Mouse (Mus musculus): ENCODE results near the gene Vsx1. TPM values are rescaled to one million over a fixed set of nuclear protein-coding genes. Genes with fewer than 3 reads are reported as not detected.
A peak's percentile ranks its signal among the peaks of the same experiment; 100 is the strongest.

The Vsx1 gene
- polyA plus RNA-seq (2016; fragmentation: Nextera tagmentation; extraction: Ambion mirVana), result not detected in 2 replicates

DNA sequence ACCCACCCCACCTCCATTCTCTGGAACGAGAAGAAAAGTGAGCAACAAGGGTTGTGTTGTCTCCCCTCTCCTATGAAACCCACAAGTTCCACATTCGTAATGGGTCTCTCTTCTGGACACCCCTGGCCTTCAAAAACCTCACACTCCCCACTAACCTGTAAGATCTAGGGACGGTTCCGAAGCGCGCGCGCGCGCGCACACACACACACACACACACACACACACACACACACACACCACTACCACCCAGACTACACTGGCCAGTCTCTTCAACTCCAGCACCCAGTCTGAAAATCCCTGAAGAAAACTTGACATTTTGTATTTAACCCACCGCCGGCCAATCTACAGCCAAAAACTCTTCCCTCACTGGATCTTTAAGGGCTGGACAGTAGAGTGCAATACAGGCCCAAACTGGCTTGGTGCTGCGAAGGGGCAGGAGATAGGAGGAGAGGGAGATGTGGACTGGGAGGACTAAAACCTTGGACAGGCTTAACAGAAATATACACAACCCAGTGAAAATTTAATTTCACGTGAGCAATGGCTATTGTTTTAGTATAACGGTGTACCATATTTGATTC, at the start of gene Vsx1:
Gene Vsx1 (minus strand): TSS at position 138 of the 578 bp plus-strand sequence.
- WGBS, result 39% methylated on average over 16 of the region's 16 CpGs
- H3K4me3 ChIP-seq, result peak within 1 kb of the TSS; percentile 49
- H3K36me3 ChIP-seq, result no peaks in the 10 kb centered on the region
- H3K9ac ChIP-seq, result peak within 1 kb of the TSS; percentile 28
- peaks cover 14% of the 10 kb centered on the region; the same call in 1 of the 2 replicates for H3K4me1 ChIP-seq (replicated peaks)
- H3K4me2 ChIP-seq, result peak within 1 kb of the TSS; percentile 85
- peaks cover 66% of the 10 kb centered on the region for H3K27me3 ChIP-seq (replicated peaks)
- H3K27ac ChIP-seq (ENCODE audit: poor library complexity, severe bottlenecking), result no peak within 1 kb of the TSS
- H3K9me3 ChIP-seq (replicated peaks), result no peaks in the 10 kb centered on the region
- ATAC-seq (ENCODE audit: insufficient number of reproducible peaks, low FRiP score), result no peak

DNA sequence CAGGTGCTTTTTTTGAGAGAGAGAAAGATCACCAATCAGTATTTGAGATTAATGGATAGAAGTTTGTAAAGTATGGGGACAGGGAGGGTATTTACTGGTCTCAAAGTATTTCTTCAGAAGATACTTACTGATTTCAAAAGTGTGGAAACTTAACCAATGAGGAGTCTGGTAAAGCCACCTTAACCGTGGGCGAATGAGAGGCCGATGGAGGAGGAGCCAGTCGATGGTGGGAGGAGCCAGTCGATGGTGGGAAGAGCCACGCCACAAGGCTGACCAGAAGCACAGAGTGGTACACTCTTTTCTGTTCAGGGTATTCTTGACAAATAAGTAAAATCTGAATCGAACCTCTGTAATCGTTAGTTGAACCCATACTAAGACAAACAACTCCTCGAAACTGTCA, 48.7 kb upstream of the Vsx1 start:
- H3K4me1 ChIP-seq (replicated peaks), result no peaks in the 10 kb centered on the region
- 0 out of 2 replicates have a peak, but pooled peaks cover 2% of the 10 kb centered on the region for H3K9me3 ChIP-seq (replicated peaks)
- H3K9ac ChIP-seq, result no peak overlapping the region
- 0 out of 2 replicates have a peak, but pooled peaks cover 3% of the 10 kb centered on the region for H3K27me3 ChIP-seq (replicated peaks)
- no peaks in the 10 kb centered on the region for H3K36me3 ChIP-seq
- H3K27ac ChIP-seq (ENCODE audit: poor library complexity, severe bottlenecking), result no peak overlapping the region
- 61% methylated on average over 9 of the region's 9 CpGs for WGBS
- no peak overlapping the region for H3K4me3 ChIP-seq
- no peak overlapping the region for H3K4me2 ChIP-seq
- ATAC-seq (ENCODE audit: insufficient number of reproducible peaks, low FRiP score), result no peak

DNA sequence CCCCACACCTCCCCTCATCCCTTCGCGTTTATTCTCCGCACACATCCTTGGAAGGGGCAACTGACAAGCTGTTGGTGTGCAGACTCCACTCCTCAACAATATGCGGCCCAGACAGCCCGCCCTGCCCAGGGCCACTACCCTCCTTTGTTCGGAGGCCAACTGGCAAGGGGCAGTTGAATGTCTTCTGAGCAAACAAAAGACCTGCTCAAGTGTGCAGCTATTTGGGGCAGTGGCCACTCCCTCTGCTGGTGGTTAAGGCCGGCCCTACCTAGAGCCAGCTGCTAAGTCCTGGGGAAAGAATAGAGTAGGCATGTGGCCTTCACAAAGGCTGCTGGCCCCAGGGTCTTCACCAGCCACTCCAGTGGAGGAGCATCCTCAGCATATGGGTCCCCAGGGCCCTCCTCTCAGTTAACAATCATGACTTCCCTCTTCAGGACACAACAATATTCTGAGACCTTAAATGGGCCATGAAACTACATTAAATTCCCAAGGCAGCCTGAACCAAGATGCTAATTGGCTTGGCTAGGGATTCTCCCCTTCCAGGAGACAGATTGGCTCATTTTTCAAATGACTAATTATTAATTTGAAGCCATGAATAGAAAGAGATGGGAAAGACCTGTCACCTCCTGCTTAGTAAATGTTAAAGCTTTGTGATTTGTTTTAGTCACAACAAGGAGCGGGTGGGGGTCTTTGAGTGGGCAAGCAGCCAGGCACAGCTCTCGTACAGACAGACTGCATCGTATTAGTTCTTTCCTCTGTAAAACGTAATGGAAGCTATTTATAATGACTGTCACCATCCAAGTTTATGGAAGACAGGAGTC, 46.8 kb upstream of the Vsx1 start:
- Histone ChIP-seq H3K4me1 (replicated peaks) (no peaks in the 10 kb centered on the region), H3K27ac (ENCODE audit: poor library complexity, severe bottlenecking) (no peak overlapping the region), H3K4me2 (no peak overlapping the region), H3K9ac (no peak overlapping the region), H3K4me3 (no peak overlapping the region), H3K27me3 (replicated peaks) (0 out of 2 replicates have a peak, but pooled peaks cover 3% of the 10 kb centered on the region), H3K36me3 (no peaks in the 10 kb centered on the region), H3K9me3 (replicated peaks) (no peaks in the 10 kb centered on the region)
- no peak for ATAC-seq (ENCODE audit: insufficient number of reproducible peaks, low FRiP score)
- 73% methylated on average over 11 of the region's 11 CpGs for WGBS

DNA sequence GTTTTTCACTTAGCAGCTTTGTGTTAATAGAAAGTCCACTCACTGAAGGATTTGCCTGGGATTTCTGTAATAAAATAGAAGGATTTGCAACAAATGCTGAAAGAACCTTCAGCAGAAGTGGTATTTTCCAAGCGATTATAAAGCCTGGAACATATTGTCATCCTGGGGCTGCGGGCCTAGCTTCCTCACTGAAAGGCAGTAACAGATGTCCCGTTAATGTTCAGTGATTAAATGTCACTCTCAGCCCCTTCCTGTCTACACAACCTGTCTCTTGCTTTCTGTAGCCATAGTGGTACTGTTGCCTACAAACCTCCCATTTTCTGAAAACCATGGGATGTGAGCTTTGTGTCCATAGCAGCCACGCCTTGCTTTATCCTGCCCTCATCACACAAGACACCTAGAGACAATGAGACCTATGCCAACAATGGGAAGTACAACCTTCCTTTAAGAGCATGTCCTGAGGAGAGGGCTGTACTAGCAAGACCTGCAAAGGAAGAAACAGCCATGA, 23.1 kb upstream of the Vsx1 start:
- Histone ChIP-seq H3K27me3 (replicated peaks) (no peaks in the 10 kb centered on the region), H3K27ac (ENCODE audit: poor library complexity, severe bottlenecking) (no peak overlapping the region), H3K4me1 (replicated peaks) (no peaks in the 10 kb centered on the region), H3K9me3 (replicated peaks) (no peaks in the 10 kb centered on the region), H3K4me2 (no peak overlapping the region), H3K36me3 (no peaks in the 10 kb centered on the region), H3K4me3 (no peak overlapping the region), H3K9ac (no peak overlapping the region)
- ATAC-seq (ENCODE audit: insufficient number of reproducible peaks, low FRiP score), result no peak
- 79% methylated on average over 4 of the region's 4 CpGs for WGBS

GRCm38 (mm10) chr2:150691481-150692170, 2.5 kb upstream of the Vsx1 start:
- Histone ChIP-seq H3K27ac (ENCODE audit: poor library complexity, severe bottlenecking) (no peak overlapping the region), H3K36me3 (no peaks in the 10 kb centered on the region), H3K9ac (no peak overlapping the region), H3K27me3 (replicated peaks) (peaks cover 52% of the 10 kb centered on the region), H3K9me3 (replicated peaks) (no peaks in the 10 kb centered on the region), H3K4me1 (replicated peaks) (peaks cover 14% of the 10 kb centered on the region; the same call in 1 of the 2 replicates), H3K4me2 (no peak overlapping the region), H3K4me3 (no peak overlapping the region)
- ATAC-seq (ENCODE audit: insufficient number of reproducible peaks, low FRiP score), result no peak
- 73% methylated on average over 6 of the region's 6 CpGs for WGBS

DNA sequence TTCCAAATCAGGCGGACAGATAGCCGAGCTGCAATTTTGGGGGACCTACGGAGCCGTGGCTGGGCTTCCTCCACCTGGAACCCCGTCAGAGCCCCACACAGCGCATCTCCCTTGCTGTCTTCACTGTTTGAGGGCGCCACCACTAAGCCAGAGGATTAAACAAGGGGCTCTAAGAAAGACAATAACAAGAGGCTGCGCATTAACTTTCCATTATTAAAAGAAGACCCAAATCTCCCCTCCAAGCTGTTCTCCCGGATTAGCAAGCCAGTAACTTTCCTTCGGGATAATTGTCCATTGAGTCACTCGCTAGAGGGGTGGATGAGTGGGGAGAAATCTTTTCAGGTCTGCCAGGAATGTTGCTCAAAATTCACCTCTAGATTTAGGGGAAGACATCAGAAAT, 1.1 kb upstream of the Vsx1 start:
- Histone ChIP-seq H3K27ac (ENCODE audit: poor library complexity, severe bottlenecking) (no peak overlapping the region), H3K4me3 (no peak overlapping the region), H3K36me3 (no peaks in the 10 kb centered on the region), H3K27me3 (replicated peaks) (peaks cover 64% of the 10 kb centered on the region), H3K9ac (no peak overlapping the region), H3K4me1 (replicated peaks) (peaks cover 14% of the 10 kb centered on the region; the same call in 1 of the 2 replicates), H3K9me3 (replicated peaks) (no peaks in the 10 kb centered on the region), H3K4me2 (no peak overlapping the region)
- no peak for ATAC-seq (ENCODE audit: insufficient number of reproducible peaks, low FRiP score)
- WGBS, result 8% methylated on average over 11 of the region's 11 CpGs

DNA sequence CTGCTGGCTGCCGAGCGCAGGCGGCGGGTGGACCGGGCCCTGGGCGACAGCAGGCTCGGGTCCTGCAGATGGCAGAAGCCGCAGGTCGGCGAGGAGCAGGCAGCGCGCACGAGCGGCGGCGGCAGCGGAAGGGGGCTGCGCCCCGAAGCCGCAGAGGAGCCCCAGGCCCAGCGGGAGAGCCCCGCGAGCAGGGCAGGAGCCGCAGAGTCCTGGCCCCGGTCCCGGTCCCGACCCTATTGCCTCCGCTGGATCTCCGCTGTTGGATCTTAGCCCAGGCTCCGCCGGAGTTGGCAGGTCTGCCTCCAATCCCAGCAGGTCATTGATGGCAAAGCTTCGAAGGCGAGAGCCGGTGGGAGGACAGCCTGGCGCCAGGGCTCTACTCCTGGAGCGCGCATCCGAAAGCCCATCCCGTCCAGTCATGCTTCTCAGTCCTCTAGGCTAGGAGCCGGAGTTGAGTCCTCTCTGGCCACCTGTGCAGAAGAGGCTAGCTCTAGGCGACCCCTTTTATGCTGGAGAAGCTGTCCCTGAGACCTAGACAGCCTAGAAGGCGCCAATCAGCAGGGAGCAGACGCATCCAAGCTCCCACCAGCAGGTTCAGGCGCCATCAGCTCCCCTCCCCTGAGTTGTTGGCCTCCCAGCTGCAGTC, 496 bp downstream of the Vsx1 start:
- Histone ChIP-seq H3K27me3 (replicated peaks) (peaks cover 67% of the 10 kb centered on the region), H3K4me3 (peak overlapping the region; percentile 49), H3K36me3 (no peaks in the 10 kb centered on the region), H3K4me1 (replicated peaks) (peaks cover 14% of the 10 kb centered on the region; the same call in 1 of the 2 replicates), H3K27ac (ENCODE audit: poor library complexity, severe bottlenecking) (no peak overlapping the region), H3K9ac (peak overlapping the region; percentile 28), H3K9me3 (replicated peaks) (no peaks in the 10 kb centered on the region), H3K4me2 (peak overlapping the region; percentile 85)
- under 1% methylated on average over 44 of the region's 44 CpGs for WGBS
- no peak for ATAC-seq (ENCODE audit: insufficient number of reproducible peaks, low FRiP score)

- no peaks in the 10 kb centered on the region for H3K36me3 ChIP-seq
- WGBS, result 4% methylated on average over 23 of the region's 23 CpGs
- ATAC-seq (ENCODE audit: insufficient number of reproducible peaks, low FRiP score), result no peak
Observed at GRCm38 (mm10) chr2:150687871-150688540, 1.2 kb downstream of the Vsx1 start.

GRCm38 (mm10) chr2:150685389-150685788, 3.8 kb downstream of the Vsx1 start:
- 86% methylated on average over 9 of the region's 9 CpGs for WGBS
- Histone ChIP-seq H3K9ac (no peak overlapping the region), H3K27me3 (replicated peaks) (peaks cover 48% of the 10 kb centered on the region), H3K9me3 (replicated peaks) (no peaks in the 10 kb centered on the region), H3K4me2 (no peak overlapping the region), H3K4me3 (no peak overlapping the region), H3K27ac (ENCODE audit: poor library complexity, severe bottlenecking) (no peak overlapping the region), H3K4me1 (replicated peaks) (peaks cover 14% of the 10 kb centered on the region; the same call in 1 of the 2 replicates), H3K36me3 (no peaks in the 10 kb centered on the region)
- no peak for ATAC-seq (ENCODE audit: insufficient number of reproducible peaks, low FRiP score)

More at GRCm38 (mm10) chr2:150687871-150688540, 1.2 kb downstream of the Vsx1 start:
- Histone ChIP-seq H3K4me3 (peak overlapping the region; percentile 49), H3K9ac (peak overlapping the region; percentile 28; the same call in 1 of the 2 replicates), H3K4me1 (replicated peaks) (peaks cover 14% of the 10 kb centered on the region; the same call in 1 of the 2 replicates), H3K27ac (ENCODE audit: poor library complexity, severe bottlenecking) (no peak overlapping the region), H3K4me2 (peak overlapping the region; percentile 85), H3K9me3 (replicated peaks) (no peaks in the 10 kb centered on the region), H3K27me3 (replicated peaks) (peaks cover 67% of the 10 kb centered on the region)

- Histone ChIP-seq H3K9me3 (replicated peaks) (no peaks in the 10 kb centered on the region), H3K27me3 (replicated peaks) (peaks cover 38% of the 10 kb centered on the region), H3K4me1 (replicated peaks) (peaks cover 14% of the 10 kb centered on the region; the same call in 1 of the 2 replicates), H3K9ac (no peak overlapping the region), H3K4me2 (no peak overlapping the region), H3K27ac (ENCODE audit: poor library complexity, severe bottlenecking) (no peak overlapping the region), H3K4me3 (no peak overlapping the region), H3K36me3 (no peaks in the 10 kb centered on the region)
- no peak for ATAC-seq (ENCODE audit: insufficient number of reproducible peaks, low FRiP score)
- 76% methylated on average over 12 of the region's 12 CpGs for WGBS
Observed at GRCm38 (mm10) chr2:150684451-150684850, 4.7 kb downstream of the Vsx1 start.

All from heart, embryonic 12.5 days (tissue).